Mouse (Mus musculus) MEL (cell line): ENCODE results near the gene Ntmt1. TPM values are rescaled to one million over a fixed set of nuclear protein-coding genes. Genes with fewer than 3 reads are reported as not detected.

ENCODE experiments used
- DNase-seq: peaks from one replicate; pipeline ENCODE4 v3.0.0; 2011; ENCODE audit warnings: low read depth, low spot score
- H3K27ac ChIP-seq: 2 replicates; pipeline ENCODE4 v1.5.1; 2012; ENCODE audit warnings: low read depth, mild to moderate bottlenecking, control low read depth, low read length, moderate library complexity; ENCODE audit not compliant: control insufficient read depth
- H3K27me3 ChIP-seq, 2 experiments: fragments of 150-350 bp in 1 of 2; sonication (generic) in 1 of 2; 2 replicates each; pipeline ENCODE4 v1.6.1; 2012; ENCODE audit warnings: low read length in 2 of 2, mild to moderate bottlenecking in 2 of 2, improper control_type of control experiment in 1 of 2, moderate library complexity in 1 of 2; ENCODE audit not compliant: insufficient read depth in 2 of 2, control insufficient read depth in 1 of 2
- H3K36me3 ChIP-seq, 2 experiments: 2 replicates each; pipeline ENCODE4 v1.6.1; 2012 to 2014; ENCODE audit warnings: low read length in 2 of 2, improper control_type of control experiment in 1 of 2, inconsistent platforms in 1 of 2, mild to moderate bottlenecking in 1 of 2; ENCODE audit not compliant: insufficient read depth in 2 of 2, control insufficient read depth in 1 of 2
- H3K4me1 ChIP-seq, 2 experiments: fragments of 150-350 bp in 1 of 2; sonication (generic) in 1 of 2; 2 replicates each; pipeline ENCODE4 v1.6.1; 2012; ENCODE audit warnings: low read length in 2 of 2, improper control_type of control experiment in 1 of 2, mild to moderate bottlenecking in 1 of 2; ENCODE audit not compliant: insufficient read depth in 2 of 2, control insufficient read depth in 1 of 2
- H3K4me3 ChIP-seq, 2 experiments: fragments of 150-350 bp in 1 of 2; sonication (generic) in 1 of 2; 2 replicates each; pipeline ENCODE4 v1.5.1; 2012; ENCODE audit warnings: low read depth in 2 of 2, low read length in 2 of 2, mild to moderate bottlenecking in 2 of 2, moderate library complexity in 2 of 2, control low read depth in 1 of 2, improper control_type of control experiment in 1 of 2; ENCODE audit not compliant: control insufficient read depth in 1 of 2, insufficient read depth in 1 of 2
- H3K79me2 ChIP-seq: 2 replicates; pipeline ENCODE4 v1.6.1; 2012; ENCODE audit warnings: mild to moderate bottlenecking, low read length, moderate library complexity; ENCODE audit not compliant: control insufficient read depth, poor library complexity, insufficient read depth
- H3K9ac ChIP-seq: 2 replicates; pipeline ENCODE4 v1.6.1; 2012; ENCODE audit warnings: low read depth, mild to moderate bottlenecking, control low read depth, low read length, moderate library complexity; ENCODE audit not compliant: control insufficient read depth, poor library complexity, severe bottlenecking
- H3K9me3 ChIP-seq: fragments of 150-350 bp; sonication (generic); replicated peaks from 2 replicates; pipeline ENCODE4 v1.6.1; 2012; ENCODE audit warnings: mild to moderate bottlenecking, low read length, improper control_type of control experiment, moderate library complexity; ENCODE audit not compliant: insufficient read depth
- BHLHE40 ChIP-seq: IDR thresholded peaks from 2 replicates; pipeline ENCODE4 v1.6.1; 2012; ENCODE audit warnings: low read depth, mild to moderate bottlenecking, inconsistent platforms, low read length, improper control_type of control experiment, borderline replicate concordance
- CHD1 ChIP-seq: IDR thresholded peaks from 2 replicates; pipeline ENCODE4 v1.6.1; 2012; ENCODE audit warnings: low read depth, mild to moderate bottlenecking, inconsistent platforms, low read length, improper control_type of control experiment
- CHD2 ChIP-seq: IDR thresholded peaks from 2 replicates; pipeline ENCODE4 v1.6.1; 2011; ENCODE audit warnings: low read length, improper control_type of control experiment
- CTCF ChIP-seq, 3 experiments: IDR thresholded peaks in 2 of 3; conservative IDR thresholded peaks in 1 of 3; 2 replicates each; pipeline ENCODE4 v1.5.1; 2011 to 2012; ENCODE audit warnings: low read length in 3 of 3, low read depth in 2 of 3, mild to moderate bottlenecking in 2 of 3, improper control_type of control experiment in 1 of 3, inconsistent platforms in 1 of 3, mixed read lengths in 1 of 3, moderate library complexity in 1 of 3; ENCODE audit not compliant: control insufficient read depth in 1 of 3, insufficient read depth in 1 of 3, poor library complexity in 1 of 3, severe bottlenecking in 1 of 3
- E2F4 ChIP-seq: IDR thresholded peaks from 2 replicates; pipeline ENCODE4 v1.6.1; 2011; ENCODE audit warnings: low read depth, low read length, improper control_type of control experiment, borderline replicate concordance
- EP300 ChIP-seq, 2 experiments: IDR thresholded peaks; 2 replicates each; pipeline ENCODE4 v1.6.1; 2011; ENCODE audit warnings: improper control_type of control experiment in 2 of 2, low read length in 2 of 2, low read depth in 1 of 2, mild to moderate bottlenecking in 1 of 2
- ETS1 ChIP-seq: IDR thresholded peaks from 2 replicates; pipeline ENCODE4 v1.6.1; 2012; ENCODE audit warnings: low read depth, mild to moderate bottlenecking, inconsistent platforms, low read length, improper control_type of control experiment, moderate library complexity
- GABPA ChIP-seq: IDR thresholded peaks from 2 replicates; pipeline ENCODE4 v1.6.1; 2012; ENCODE audit warnings: low read depth, mild to moderate bottlenecking, inconsistent platforms, low read length, improper control_type of control experiment, moderate library complexity
- GATA1 ChIP-seq: IDR thresholded peaks from 2 replicates; pipeline ENCODE4 v1.6.1; 2011; ENCODE audit warnings: low read depth, low read length, improper control_type of control experiment
- HCFC1 ChIP-seq: IDR thresholded peaks from 2 replicates; pipeline ENCODE4 v1.6.1; 2012; ENCODE audit warnings: low read depth, mild to moderate bottlenecking, inconsistent platforms, low read length, improper control_type of control experiment, moderate library complexity
- KAT2A ChIP-seq: conservative IDR thresholded peaks from 2 replicates; pipeline ENCODE4 v1.6.1; 2012; ENCODE audit warnings: low read depth, low read length, improper control_type of control experiment, inconsistent platforms
- MAX ChIP-seq: IDR thresholded peaks from 2 replicates; pipeline ENCODE4 v1.6.1; 2011; ENCODE audit warnings: low read length, improper control_type of control experiment
- MAZ ChIP-seq: IDR thresholded peaks from 2 replicates; pipeline ENCODE4 v1.6.1; 2012; ENCODE audit warnings: low read depth, mild to moderate bottlenecking, inconsistent platforms, low read length, improper control_type of control experiment
- MEF2A ChIP-seq: IDR thresholded peaks from 2 replicates; pipeline ENCODE4 v1.6.1; 2014; ENCODE audit warnings: low read depth, mild to moderate bottlenecking, inconsistent platforms, low read length, improper control_type of control experiment; ENCODE audit not compliant: poor library complexity, insufficient replicate concordance, severe bottlenecking; ENCODE audit errors: extremely low read depth
- MXI1 ChIP-seq: IDR thresholded peaks from 2 replicates; pipeline ENCODE4 v1.6.1; 2011; ENCODE audit warnings: mild to moderate bottlenecking, low read depth, low read length, improper control_type of control experiment
- MYC ChIP-seq: IDR thresholded peaks from 2 replicates; pipeline ENCODE4 v1.6.1; 2011; ENCODE audit warnings: low read depth, mild to moderate bottlenecking, low read length, improper control_type of control experiment, moderate library complexity
- NRF1 ChIP-seq: IDR thresholded peaks from 2 replicates; pipeline ENCODE4 v1.6.1; 2014; ENCODE audit warnings: low read depth, mild to moderate bottlenecking, inconsistent platforms, low read length, improper control_type of control experiment, moderate library complexity; ENCODE audit not compliant: poor library complexity, insufficient read depth, severe bottlenecking
- POLR2A ChIP-seq, 2 experiments: IDR thresholded peaks; 2 replicates each; pipeline ENCODE4 v1.6.1; 2011 to 2012; ENCODE audit warnings: low read length in 2 of 2, mild to moderate bottlenecking in 2 of 2, control low read depth in 1 of 2, improper control_type of control experiment in 1 of 2, low read depth in 1 of 2, moderate library complexity in 1 of 2; ENCODE audit not compliant: control insufficient read depth in 1 of 2, insufficient read depth in 1 of 2, poor library complexity in 1 of 2
- POLR2AphosphoS2 ChIP-seq: IDR thresholded peaks from 2 replicates; pipeline ENCODE4 v1.6.1; 2011; ENCODE audit warnings: low read length, improper control_type of control experiment
- POLR2AphosphoS5 ChIP-seq: IDR thresholded peaks from 2 replicates; pipeline ENCODE4 v1.6.1; 2012; ENCODE audit warnings: low read depth, borderline replicate concordance, mild to moderate bottlenecking, inconsistent platforms, low read length, moderate library complexity, mixed read lengths
- RCOR1 ChIP-seq: IDR thresholded peaks from 2 replicates; pipeline ENCODE4 v1.6.1; 2012; ENCODE audit warnings: low read depth, mild to moderate bottlenecking, inconsistent platforms, low read length, improper control_type of control experiment
- SIN3A ChIP-seq: IDR thresholded peaks from 2 replicates; pipeline ENCODE4 v1.6.1; 2012; ENCODE audit warnings: low read length, improper control_type of control experiment, inconsistent platforms
- SMC3 ChIP-seq: IDR thresholded peaks from 2 replicates; pipeline ENCODE4 v1.6.1; 2011; ENCODE audit warnings: low read depth, low read length, improper control_type of control experiment
- TAL1 ChIP-seq: IDR thresholded peaks from 2 replicates; pipeline ENCODE4 v1.6.1; 2012; ENCODE audit warnings: mild to moderate bottlenecking, inconsistent platforms, low read length, moderate library complexity, mixed read lengths
- TBP ChIP-seq: IDR thresholded peaks from 2 replicates; pipeline ENCODE4 v1.8.0; 2011; ENCODE audit warnings: low read depth, low read length, improper control_type of control experiment
- TCF12 ChIP-seq: IDR thresholded peaks from 2 replicates; pipeline ENCODE4 v1.6.1; 2014; ENCODE audit warnings: low read depth, mild to moderate bottlenecking, inconsistent platforms, low read length, improper control_type of control experiment, moderate library complexity
- USF1 ChIP-seq: IDR thresholded peaks from 2 replicates; pipeline ENCODE4 v1.6.1; 2014; ENCODE audit warnings: low read depth, mild to moderate bottlenecking, inconsistent platforms, low read length, improper control_type of control experiment, moderate library complexity
- USF2 ChIP-seq, 2 experiments: IDR thresholded peaks; 2 replicates each; pipeline ENCODE4 v1.6.1; 2011 to 2012; ENCODE audit warnings: improper control_type of control experiment in 2 of 2, low read length in 2 of 2, borderline replicate concordance in 1 of 2, inconsistent platforms in 1 of 2, low read depth in 1 of 2, mild to moderate bottlenecking in 1 of 2; ENCODE audit not compliant: insufficient read depth in 1 of 2
- ZC3H11A ChIP-seq: IDR thresholded peaks from 2 replicates; pipeline ENCODE4 v1.6.1; 2012; ENCODE audit warnings: low read depth, mild to moderate bottlenecking, inconsistent platforms, low read length, improper control_type of control experiment
- ZKSCAN1 ChIP-seq: IDR thresholded peaks from 2 replicates; pipeline ENCODE4 v1.6.1; 2012; ENCODE audit warnings: low read depth, mild to moderate bottlenecking, inconsistent platforms, low read length, improper control_type of control experiment, moderate library complexity
- ZMIZ1 ChIP-seq: IDR thresholded peaks from 2 replicates; pipeline ENCODE4 v1.6.1; 2012; ENCODE audit warnings: low read depth, mild to moderate bottlenecking, inconsistent platforms, low read length, improper control_type of control experiment, moderate library complexity
- polyA plus RNA-seq, 2 experiments: library from polyadenylated mRNA; stranded (reverse) in 1 of 2; unstranded in 1 of 2; fragments of >175 nt in 1 of 2; fragments of >200 nt in 1 of 2; gene quantifications; 2 replicates each; pipeline versions ENCODE4 v1.2.1 to v1.2.4; 2012; ENCODE audit warnings: low replicate concordance in 2 of 2, low read depth in 1 of 2; ENCODE audit not compliant: insufficient read length in 2 of 2, insufficient read depth in 1 of 2, missing spikeins in 1 of 2
- total RNA-seq: library from RNA; depleted of rRNA; stranded (reverse); fragments of 300-350 nt; gene quantifications from 2 replicates; pipeline ENCODE4 v1.2.3, GENCODE M21; 2012

Ntmt1 gene
- total and polyA plus RNA-seq, 3 experiments: 58.9 to 83.2 TPM; not detected in 1

DNA sequence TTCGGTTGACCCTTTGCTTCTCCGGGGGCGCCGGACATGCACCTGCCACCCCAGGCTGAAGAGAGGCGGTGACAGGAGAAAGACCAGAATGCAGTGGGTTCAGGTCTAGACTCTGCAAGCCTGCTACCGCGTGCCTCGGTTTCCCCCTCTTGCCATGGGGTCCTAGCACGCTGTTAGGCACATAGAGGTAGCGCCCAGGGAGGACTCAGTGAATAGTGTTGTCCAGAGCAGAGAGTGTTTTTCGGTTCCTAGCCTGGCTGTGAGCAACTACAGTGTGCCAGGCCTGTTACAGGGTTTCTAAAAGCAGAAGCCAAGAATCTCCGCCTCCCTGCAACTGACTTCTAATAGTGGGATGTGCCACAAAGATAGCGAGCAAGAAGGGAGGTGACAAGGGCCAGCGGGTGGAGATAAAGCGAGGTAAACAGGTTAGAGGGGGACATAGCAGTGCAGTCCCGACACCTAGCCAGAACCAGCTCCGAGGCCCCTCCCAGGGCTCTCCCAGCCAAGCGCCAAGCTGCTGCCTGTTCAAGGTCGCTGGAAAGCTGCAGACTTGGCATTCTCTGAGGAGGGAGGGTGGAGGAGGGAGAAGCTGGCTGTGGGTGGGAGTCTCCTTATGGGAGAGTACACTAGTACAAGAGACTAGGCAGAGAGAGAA lies 35.7 kb upstream of the Ntmt1 start (continued):
- TF ChIP-seq USF2 (IDR thresholded peaks at IDR 0.05; ENCODE audit: borderline replicate concordance in 1 of 2, insufficient read depth in 1 of 2, low read depth in 1 of 2, low read length in 2 of 2) (no peak), ZMIZ1 (peak; percentile 98), MXI1 (peak; percentile 51)

DNA sequence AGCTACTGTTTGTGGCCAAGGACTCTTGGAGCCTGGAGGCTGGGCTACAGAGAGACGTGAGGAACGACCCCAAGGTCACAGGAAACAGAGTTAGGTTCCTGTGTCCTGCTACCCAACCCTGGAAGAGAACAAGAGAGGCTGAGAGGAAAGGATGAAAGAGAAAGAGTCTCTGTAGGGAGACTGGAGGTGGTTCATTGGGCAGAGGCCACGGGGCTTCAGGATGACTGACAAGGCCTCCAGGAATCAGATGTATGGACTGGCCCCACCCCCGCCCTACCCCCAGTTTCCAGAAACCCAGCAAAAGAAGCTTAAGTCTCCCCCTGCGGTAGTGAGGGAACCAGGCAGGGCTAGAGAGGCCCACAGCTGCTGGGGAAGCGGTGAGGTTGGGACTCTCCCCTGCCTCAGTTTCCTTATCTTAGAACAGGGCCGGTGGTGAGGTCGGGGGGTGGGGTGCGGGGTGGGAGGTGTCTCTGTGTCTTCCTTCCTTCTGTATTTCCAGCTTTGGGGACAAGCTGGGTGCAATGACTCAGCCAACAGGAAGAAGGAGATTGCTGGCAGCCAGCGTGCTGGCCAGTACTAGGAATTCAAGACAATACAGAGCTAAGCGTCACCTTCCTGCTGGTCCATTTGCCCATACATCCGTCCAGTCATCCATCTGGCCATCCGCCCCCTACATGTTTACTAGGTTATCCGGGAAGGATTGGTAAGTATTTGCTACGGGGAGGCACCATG lies 34.9 kb upstream of the Ntmt1 start:
- H3K9ac ChIP-seq: peak overlapping the region; percentile 67
- peaks cover 2% of the 10 kb centered on the region; the same call in 1 of the 2 replicates for H3K79me2 ChIP-seq
- peak; percentile 92 for DNase-seq
- peak overlapping the region; percentile 93 for H3K27ac ChIP-seq
- peak overlapping the region; percentile 30 to 32 for H3K4me3 ChIP-seq
- H3K4me1 ChIP-seq: peaks cover 16 to 37% of the 10 kb centered on the region in 2 experiments
- no peaks in the 10 kb centered on the region for H3K9me3 ChIP-seq
- H3K27me3 ChIP-seq: no peaks in the 10 kb centered on the region
- peaks cover 0 to 19% of the 10 kb centered on the region in 2 experiments; a peak in 2 of 4 replicates for H3K36me3 ChIP-seq
- TF ChIP-seq ZC3H11A: no peak
- peak; percentile 78; the same call in 1 of the 2 replicates for TF ChIP-seq MAZ
- no peak for TF ChIP-seq CHD2
- TF ChIP-seq POLR2AphosphoS5: no peak; the same call in 1 of the 2 replicates
- no peak for TF ChIP-seq BHLHE40
- TF ChIP-seq TBP: peak; percentile 53
- 0 out of 2 replicates have a peak, but pooled peaks have one; percentile 32 for TF ChIP-seq MAX
- TF ChIP-seq USF1: peak; percentile 12; the same call in 1 of the 2 replicates
- peak; percentile 70; the same call in 1 of the 2 replicates for TF ChIP-seq TCF12
- TF ChIP-seq GATA1: no peak
- TF ChIP-seq POLR2AphosphoS2: no peak
- peak; percentile 27 to 58 for TF ChIP-seq EP300 (IDR thresholded peaks at IDR 0.05; ENCODE audit: low read depth in 1 of 2, low read length in 2 of 2)
- TF ChIP-seq ETS1: peak; percentile 73
- no peak for TF ChIP-seq CTCF (IDR thresholded peaks at IDR 0.05 in 2 of 3, conservative IDR thresholded peaks at IDR 0.05 in 1 of 3; ENCODE audit: control insufficient read depth in 1 of 3, insufficient read depth in 1 of 3, low read depth in 2 of 3, low read length in 3 of 3, poor library complexity in 1 of 3, severe bottlenecking in 1 of 3)
- no peak for TF ChIP-seq E2F4
- TF ChIP-seq TAL1: peak; percentile 9; the same call in 1 of the 2 replicates
- TF ChIP-seq ZKSCAN1: no peak
- no peak for TF ChIP-seq MYC
- 0 out of 2 replicates have a peak, but pooled peaks have one; percentile 38 for TF ChIP-seq RCOR1
- peak; percentile 59; the same call in 1 of the 2 replicates for TF ChIP-seq GABPA
- no peak for TF ChIP-seq SMC3
- no peak for TF ChIP-seq MEF2A
- TF ChIP-seq MXI1: 0 out of 2 replicates have a peak, but pooled peaks have one; percentile 4
- no peak for TF ChIP-seq KAT2A
- TF ChIP-seq SIN3A: peak; percentile 31; the same call in 1 of the 2 replicates
- TF ChIP-seq ZMIZ1: no peak
- TF ChIP-seq POLR2A (IDR thresholded peaks at IDR 0.05; ENCODE audit: control insufficient read depth in 1 of 2, insufficient read depth in 1 of 2, low read depth in 1 of 2, low read length in 2 of 2, poor library complexity in 1 of 2): peak in 1 of 2 experiments; percentile 51; a peak in 1 of 4 replicates
- 0 out of 2 replicates have a peak, but pooled peaks have one; percentile 28 for TF ChIP-seq HCFC1
- TF ChIP-seq CHD1: no peak
- no peak for TF ChIP-seq NRF1
